Mouse (Mus musculus) forebrain, embryonic 14.5 days (tissue): ENCODE results near the gene Cxcl12. TPM values are rescaled to one million over a fixed set of nuclear protein-coding genes. Genes with fewer than 3 reads are reported as not detected.

Experiments used
- ATAC-seq: fragments of 200-750 bp; cut with Nextera tagmentation; 2 replicates; pipeline ENCODE4 v1.8.0; 2017; ENCODE audit warnings: mild to moderate bottlenecking, moderate library complexity
- DNase-seq: peaks from one replicate; pipeline ENCODE4 v3.0.0-alpha.2; 2015; ENCODE audit warnings: low spot score
- H3K27ac ChIP-seq: fragments of 300-500 bp; sonication (generic); 2 replicates; pipeline ENCODE4 v1.5.1; 2014; ENCODE audit warnings: low read depth, mild to moderate bottlenecking, control low read depth, low read length, moderate library complexity
- H3K27me3 ChIP-seq: fragments of 300-500 bp; sonication (generic); replicated peaks from 2 replicates; pipeline ENCODE4 v1.6.1; 2014; ENCODE audit warnings: low read length, control low read depth, mixed read lengths; ENCODE audit not compliant: control insufficient read depth, insufficient read depth
- H3K36me3 ChIP-seq: fragments of 300-500 bp; sonication (generic); 2 replicates; pipeline ENCODE4 v1.6.1; 2014; ENCODE audit warnings: low read length, control low read depth; ENCODE audit not compliant: control insufficient read depth, insufficient read depth
- H3K4me1 ChIP-seq: fragments of 300-500 bp; sonication (generic); 2 replicates; pipeline ENCODE4 v1.6.1; 2014; ENCODE audit warnings: antibody characterized with exemption, low read length, control low read depth; ENCODE audit not compliant: control insufficient read depth, insufficient read depth
- H3K4me2 ChIP-seq: fragments of 300-500 bp; sonication (generic); 2 replicates; pipeline ENCODE4 v1.6.1; 2014; ENCODE audit warnings: mild to moderate bottlenecking, control low read depth, low read length
- H3K4me3 ChIP-seq: fragments of 300-500 bp; sonication (generic); 2 replicates; pipeline ENCODE4 v1.5.1; 2014; ENCODE audit warnings: low read depth, low read length, control low read depth
- H3K9ac ChIP-seq: fragments of 300-500 bp; sonication (generic); 2 replicates; pipeline ENCODE4 v1.6.1; 2014; ENCODE audit warnings: mild to moderate bottlenecking, low read length, control low read depth, moderate library complexity
- H3K9me3 ChIP-seq: fragments of 300-500 bp; sonication (generic); replicated peaks from 2 replicates; pipeline ENCODE4 v1.6.1; 2016; ENCODE audit warnings: low read length, control low read depth, mixed read lengths; ENCODE audit not compliant: control insufficient read depth
- WGBS: fragments of 180-500 bp; shearing (Covaris S2); extraction: QIAGEN DNeasy Blood & Tissue Kit; methylation state at CpG from one replicate; pipeline ENCODE4 v1.1.7; 2014; 5-methylcytosine and 5-hydroxymethylcytosine counted together
- polyA plus RNA-seq: library from polyadenylated mRNA; unstranded; fragments of >200 nt; fragmentation: Nextera tagmentation; extraction: Ambion mirVana; gene quantifications from 2 replicates; pipeline ENCODE4 v1.2.1, GENCODE M21; 2014

The Cxcl12 gene
- polyA plus RNA-seq: 78.3 and 91.4 TPM in 2 replicates

GRCm38 (mm10) chr6:117168321-117169011 is at the start of gene Cxcl12:
Gene Cxcl12, plus strand, starts transcription at chr6:117168535.
- Histone ChIP-seq H3K4me1 (peaks cover 12% of the 10 kb centered on the region), H3K4me3 (peak within 1 kb of the TSS; percentile 56), H3K36me3 (no peaks in the 10 kb centered on the region), H3K27ac (no peak within 1 kb of the TSS; the same call in 1 of the 2 replicates), H3K4me2 (peak within 1 kb of the TSS; percentile 91), H3K9ac (peak within 1 kb of the TSS; percentile 64), H3K27me3 (peaks cover 48% of the 10 kb centered on the region), H3K9me3 (no peaks in the 10 kb centered on the region)
- under 1% methylated on average over 53 of the region's 64 CpGs for WGBS
- DNase-seq (peak; percentile 62), ATAC-seq (peak; percentile 58; the same call in 1 of the 2 replicates)

- ATAC-seq (no peak), DNase-seq (no peak)
- Histone ChIP-seq H3K4me2 (no peak overlapping the region), H3K4me1 (no peaks in the 10 kb centered on the region), H3K36me3 (no peaks in the 10 kb centered on the region), H3K27me3 (no peaks in the 10 kb centered on the region), H3K9ac (no peak overlapping the region), H3K27ac (no peak overlapping the region), H3K9me3 (no peaks in the 10 kb centered on the region), H3K4me3 (no peak overlapping the region)
- WGBS: 87% methylated on average over 3 of the region's 3 CpGs
Observed at GRCm38 (mm10) chr6:117122074-117122473, 46.3 kb upstream of the Cxcl12 start.

- Histone ChIP-seq H3K4me3 (no peak overlapping the region), H3K27me3 (no peaks in the 10 kb centered on the region), H3K4me1 (no peaks in the 10 kb centered on the region), H3K9me3 (no peaks in the 10 kb centered on the region), H3K4me2 (no peak overlapping the region), H3K9ac (no peak overlapping the region), H3K36me3 (no peaks in the 10 kb centered on the region), H3K27ac (no peak overlapping the region)
- 85% methylated on average over 1 of the region's 1 CpGs for WGBS
- ATAC-seq (no peak), DNase-seq (no peak)
Observed at GRCm38 (mm10) chr6:117126356-117126755, 42.0 kb upstream of the Cxcl12 start.

GRCm38 (mm10) chr6:117129443-117129842 is 38.9 kb upstream of the Cxcl12 start:
- no peak overlapping the region for H3K4me3 ChIP-seq
- H3K9me3 ChIP-seq: no peaks in the 10 kb centered on the region
- no peaks in the 10 kb centered on the region for H3K4me1 ChIP-seq
- H3K9ac ChIP-seq: no peak overlapping the region
- 86% methylated on average over 4 of the region's 4 CpGs for WGBS
- no peak overlapping the region for H3K4me2 ChIP-seq
- ATAC-seq: no peak
- no peaks in the 10 kb centered on the region for H3K27me3 ChIP-seq
- no peak overlapping the region for H3K27ac ChIP-seq
- DNase-seq: no peak
- no peaks in the 10 kb centered on the region for H3K36me3 ChIP-seq

DNA sequence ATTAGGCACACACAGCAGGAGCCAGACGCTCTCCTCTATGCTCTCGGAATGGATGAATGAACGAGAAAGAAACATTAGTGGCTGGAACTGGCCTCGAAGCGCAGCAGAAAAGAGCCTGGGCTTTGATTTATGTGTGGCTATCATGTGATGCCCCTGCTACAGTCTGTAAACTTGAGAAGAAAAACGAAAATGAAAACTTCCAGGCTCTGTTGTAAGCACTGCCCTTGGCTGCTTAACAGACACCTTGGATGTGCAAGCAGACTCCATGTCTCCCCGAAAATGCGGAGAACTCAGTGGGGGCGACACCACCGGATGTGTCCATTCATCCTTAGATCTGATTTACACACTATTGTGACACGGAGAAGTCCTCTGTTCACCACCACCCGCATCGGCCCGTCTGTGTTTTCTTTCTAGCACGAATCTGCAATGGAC is 37.6 kb upstream of the Cxcl12 start:
- no peak overlapping the region for H3K27ac ChIP-seq
- DNase-seq (peak; percentile 33), ATAC-seq (no peak)
- H3K27me3 ChIP-seq: no peaks in the 10 kb centered on the region
- H3K4me2 ChIP-seq: peak overlapping the region; percentile 28; the same call in 1 of the 2 replicates
- WGBS: 36% methylated on average over 15 of the region's 15 CpGs
- H3K4me1 ChIP-seq: no peaks in the 10 kb centered on the region
- H3K4me3 ChIP-seq: no peak overlapping the region
- no peak overlapping the region for H3K9ac ChIP-seq
- no peaks in the 10 kb centered on the region for H3K9me3 ChIP-seq
- no peaks in the 10 kb centered on the region for H3K36me3 ChIP-seq

GRCm38 (mm10) chr6:117134526-117134925 is 33.8 kb upstream of the Cxcl12 start:
- H3K36me3 ChIP-seq: no peaks in the 10 kb centered on the region
- H3K9ac ChIP-seq: no peak overlapping the region
- no peak overlapping the region for H3K27ac ChIP-seq
- no peak overlapping the region for H3K4me2 ChIP-seq
- H3K4me1 ChIP-seq: no peaks in the 10 kb centered on the region
- DNase-seq: no peak
- no peaks in the 10 kb centered on the region for H3K9me3 ChIP-seq
- ATAC-seq: no peak
- WGBS: 75% methylated on average over 4 of the region's 4 CpGs
- no peaks in the 10 kb centered on the region for H3K27me3 ChIP-seq
- no peak overlapping the region for H3K4me3 ChIP-seq

- Histone ChIP-seq H3K27ac (no peak overlapping the region), H3K4me2 (no peak overlapping the region), H3K9ac (no peak overlapping the region), H3K36me3 (no peaks in the 10 kb centered on the region), H3K4me1 (no peaks in the 10 kb centered on the region), H3K9me3 (no peaks in the 10 kb centered on the region), H3K27me3 (no peaks in the 10 kb centered on the region), H3K4me3 (no peak overlapping the region)
- no peak for DNase-seq
- ATAC-seq: no peak
- WGBS: 67% methylated on average over 2 of the region's 2 CpGs
Observed at GRCm38 (mm10) chr6:117137735-117138134, 30.6 kb upstream of the Cxcl12 start.

DNA sequence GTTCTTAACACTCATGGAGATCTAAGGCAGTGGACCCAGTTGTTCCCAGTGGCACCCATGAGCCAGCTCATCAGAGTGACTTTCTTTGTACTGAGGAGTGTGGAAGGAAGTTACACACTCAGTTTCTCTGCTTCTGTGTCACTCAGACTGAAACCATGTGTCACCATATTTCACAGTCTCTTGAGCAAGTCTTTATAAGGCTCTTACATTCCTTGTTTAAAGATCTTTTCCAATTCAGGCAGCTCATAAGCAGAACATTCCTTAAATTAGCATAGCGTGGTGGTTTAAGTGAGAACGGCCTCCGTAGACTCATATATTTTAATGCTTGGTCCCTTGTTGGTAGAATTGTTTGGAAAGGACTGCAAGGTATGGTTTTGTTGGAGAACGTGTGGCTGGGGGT is 27.4 kb upstream of the Cxcl12 start:
- Histone ChIP-seq H3K4me3 (no peak overlapping the region), H3K27ac (no peak overlapping the region), H3K4me1 (no peaks in the 10 kb centered on the region), H3K9me3 (no peaks in the 10 kb centered on the region), H3K36me3 (no peaks in the 10 kb centered on the region), H3K4me2 (no peak overlapping the region), H3K27me3 (no peaks in the 10 kb centered on the region), H3K9ac (no peak overlapping the region)
- 93% methylated on average over 4 of the region's 4 CpGs for WGBS
- ATAC-seq: no peak
- no peak for DNase-seq

GRCm38 (mm10) chr6:117146951-117147350 is 21.4 kb upstream of the Cxcl12 start:
- ATAC-seq: no peak
- Histone ChIP-seq H3K4me2 (no peak overlapping the region), H3K36me3 (no peaks in the 10 kb centered on the region), H3K9ac (no peak overlapping the region), H3K27me3 (no peaks in the 10 kb centered on the region), H3K9me3 (no peaks in the 10 kb centered on the region), H3K4me3 (no peak overlapping the region), H3K4me1 (no peaks in the 10 kb centered on the region), H3K27ac (no peak overlapping the region)
- DNase-seq: no peak
- WGBS: 85% methylated on average over 10 of the region's 10 CpGs
